Mouse (Mus musculus): Measurements from ENCODE around the gene Abhd15. TPM values are rescaled to one million over a fixed set of nuclear protein-coding genes. Genes with fewer than 3 reads are reported as not detected.

The Abhd15 gene
- polyA plus RNA-seq (2015; fragmentation: Nextera tagmentation; extraction: Ambion mirVana): 2.4 and 2.6 TPM in 2 replicates

DNA sequence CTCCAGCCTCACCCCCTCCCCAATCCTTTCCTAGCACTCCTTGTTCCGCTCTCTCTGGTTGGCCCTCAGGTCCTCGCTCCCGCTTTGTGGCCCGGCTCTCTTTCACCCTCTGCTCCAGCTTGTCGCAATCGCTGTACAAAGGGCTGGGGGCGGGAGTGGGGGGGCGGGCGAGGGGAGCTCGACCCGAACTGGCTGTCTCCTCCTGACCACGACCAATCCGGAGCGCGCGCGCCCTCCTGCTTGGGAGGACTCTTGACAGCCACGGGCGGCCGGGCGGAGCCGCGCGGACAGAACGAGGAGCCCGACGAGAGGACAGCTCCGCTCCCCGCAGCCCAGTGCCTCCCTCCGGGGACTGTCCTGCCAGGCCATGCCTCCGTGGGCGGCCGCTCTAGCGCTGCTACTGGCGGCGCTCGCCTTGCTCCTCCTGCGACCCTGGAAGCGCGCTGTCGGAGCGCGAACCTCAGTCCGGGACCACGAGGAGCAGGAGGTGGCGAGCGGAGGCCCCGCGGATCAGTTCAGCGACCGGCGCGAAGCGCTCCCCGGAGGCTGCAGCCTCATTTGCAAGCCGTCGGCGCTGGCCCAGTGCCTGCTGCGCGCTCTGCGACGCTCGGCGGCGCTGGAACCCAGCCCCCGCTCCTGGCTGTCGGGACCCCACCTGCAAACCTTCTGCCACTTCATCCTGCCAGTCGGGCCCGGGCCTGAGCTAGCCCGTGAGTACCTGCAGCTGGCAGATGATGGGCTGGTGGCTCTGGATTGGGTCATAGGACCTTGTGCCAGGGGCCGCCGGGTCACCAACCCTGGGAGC is at the start of gene Abhd15:
Gene Abhd15 (plus strand): TSS at position 290 of the 805 bp plus-strand sequence.
- H3K27ac ChIP-seq: no peak within 1 kb of the TSS

GRCm38 (mm10) chr11:77466544-77466943 is 48.4 kb upstream of the Abhd15 start:
- Histone ChIP-seq H3K9ac (replicated peaks) (no peak overlapping the region), H3K9me3 (no peaks in the 10 kb centered on the region), H3K4me3 (replicated peaks) (no peak overlapping the region), H3K27me3 (peaks cover 77% of the 10 kb centered on the region), H3K36me3 (peaks cover 20% of the 10 kb centered on the region), H3K4me2 (replicated peaks) (no peak overlapping the region), H3K27ac (no peak overlapping the region), H3K4me1 (replicated peaks) (peaks cover 22% of the 10 kb centered on the region)
- no peak for ATAC-seq
- WGBS: 39% methylated on average over 9 of the region's 9 CpGs

More for the DNA sequence above, at the start of gene Abhd15:
- Histone ChIP-seq H3K4me3 (replicated peaks) (peak within 1 kb of the TSS; percentile 44), H3K27me3 (peaks cover 25% of the 10 kb centered on the region), H3K9me3 (no peaks in the 10 kb centered on the region), H3K4me1 (replicated peaks) (peaks cover 57% of the 10 kb centered on the region), H3K4me2 (replicated peaks) (peak within 1 kb of the TSS; percentile 70), H3K9ac (replicated peaks) (peak within 1 kb of the TSS; percentile 54), H3K36me3 (no peaks in the 10 kb centered on the region)
- WGBS: under 1% methylated on average over 72 of the region's 72 CpGs
- ATAC-seq: peak; percentile 68

GRCm38 (mm10) chr11:77467157-77467556 is 47.8 kb upstream of the Abhd15 start:
- no peak overlapping the region for H3K4me2 ChIP-seq (replicated peaks)
- H3K27ac ChIP-seq: no peak overlapping the region
- no peak overlapping the region for H3K9ac ChIP-seq (replicated peaks)
- ATAC-seq: no peak
- H3K9me3 ChIP-seq: no peaks in the 10 kb centered on the region
- no peak overlapping the region for H3K4me3 ChIP-seq (replicated peaks)
- peaks cover 26% of the 10 kb centered on the region for H3K36me3 ChIP-seq
- WGBS: 5% methylated on average over 25 of the region's 25 CpGs
- peaks cover 16% of the 10 kb centered on the region for H3K4me1 ChIP-seq (replicated peaks)
- peaks cover 71% of the 10 kb centered on the region for H3K27me3 ChIP-seq

DNA sequence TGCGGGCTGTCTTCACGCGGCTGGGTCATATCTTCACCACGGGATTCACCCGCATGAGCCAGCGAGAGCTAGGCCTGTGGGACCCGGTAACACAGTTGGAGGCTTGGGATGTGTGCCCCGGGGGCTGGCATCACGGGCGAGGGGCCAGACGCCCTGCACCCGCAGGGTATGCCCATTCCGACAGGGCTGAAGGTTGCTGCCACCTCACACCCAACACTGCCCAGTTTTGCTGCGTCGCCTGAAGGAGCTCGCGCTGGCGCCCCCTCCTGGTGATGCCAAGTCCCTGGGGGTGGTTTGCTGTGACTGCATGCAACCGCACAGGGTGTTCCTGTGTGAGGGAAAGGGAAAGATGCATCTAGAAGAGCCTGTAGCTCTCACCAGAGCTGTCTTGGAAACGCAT is 47.1 kb upstream of the Abhd15 start:
- no peak overlapping the region for H3K9ac ChIP-seq (replicated peaks)
- no peak overlapping the region for H3K4me3 ChIP-seq (replicated peaks)
- ATAC-seq: peak; percentile 9; the same call in 1 of the 2 replicates
- 16% methylated on average over 20 of the region's 20 CpGs for WGBS
- H3K9me3 ChIP-seq: no peaks in the 10 kb centered on the region
- peaks cover 65% of the 10 kb centered on the region for H3K27me3 ChIP-seq
- peaks cover 10% of the 10 kb centered on the region for H3K4me1 ChIP-seq (replicated peaks)
- H3K27ac ChIP-seq: no peak overlapping the region
- H3K36me3 ChIP-seq: peaks cover 33% of the 10 kb centered on the region
- H3K4me2 ChIP-seq (replicated peaks): no peak overlapping the region

- Histone ChIP-seq H3K27ac (no peak overlapping the region), H3K4me2 (replicated peaks) (no peak overlapping the region), H3K4me1 (replicated peaks) (0 out of 2 replicates have a peak, but pooled peaks cover 6% of the 10 kb centered on the region), H3K9me3 (no peaks in the 10 kb centered on the region), H3K9ac (replicated peaks) (no peak overlapping the region), H3K4me3 (replicated peaks) (no peak overlapping the region), H3K27me3 (peaks cover 59% of the 10 kb centered on the region), H3K36me3 (peaks cover 39% of the 10 kb centered on the region)
- ATAC-seq: no peak
- 81% methylated on average over 9 of the region's 9 CpGs for WGBS
Measured at GRCm38 (mm10) chr11:77468397-77468796, 46.5 kb upstream of the Abhd15 start.

GRCm38 (mm10) chr11:77471407-77471806 is 43.5 kb upstream of the Abhd15 start:
- Histone ChIP-seq H3K9ac (replicated peaks) (no peak overlapping the region), H3K27me3 (peaks cover 29% of the 10 kb centered on the region), H3K27ac (no peak overlapping the region), H3K4me2 (replicated peaks) (no peak overlapping the region), H3K36me3 (peaks cover 62% of the 10 kb centered on the region), H3K9me3 (no peaks in the 10 kb centered on the region), H3K4me1 (replicated peaks) (0 out of 2 replicates have a peak, but pooled peaks cover 6% of the 10 kb centered on the region), H3K4me3 (replicated peaks) (no peak overlapping the region)
- WGBS: 74% methylated on average over 29 of the region's 29 CpGs
- no peak for ATAC-seq

GRCm38 (mm10) chr11:77472775-77473174 is 42.1 kb upstream of the Abhd15 start:
- peaks cover 15% of the 10 kb centered on the region for H3K27me3 ChIP-seq
- no peak overlapping the region for H3K27ac ChIP-seq
- no peak overlapping the region for H3K4me3 ChIP-seq (replicated peaks)
- H3K9ac ChIP-seq (replicated peaks): no peak overlapping the region
- no peak for ATAC-seq
- 0 out of 2 replicates have a peak, but pooled peaks cover 4% of the 10 kb centered on the region for H3K4me1 ChIP-seq (replicated peaks)
- no peaks in the 10 kb centered on the region for H3K9me3 ChIP-seq
- 93% methylated on average over 16 of the region's 16 CpGs for WGBS
- H3K4me2 ChIP-seq (replicated peaks): no peak overlapping the region
- H3K36me3 ChIP-seq: peaks cover 72% of the 10 kb centered on the region

DNA sequence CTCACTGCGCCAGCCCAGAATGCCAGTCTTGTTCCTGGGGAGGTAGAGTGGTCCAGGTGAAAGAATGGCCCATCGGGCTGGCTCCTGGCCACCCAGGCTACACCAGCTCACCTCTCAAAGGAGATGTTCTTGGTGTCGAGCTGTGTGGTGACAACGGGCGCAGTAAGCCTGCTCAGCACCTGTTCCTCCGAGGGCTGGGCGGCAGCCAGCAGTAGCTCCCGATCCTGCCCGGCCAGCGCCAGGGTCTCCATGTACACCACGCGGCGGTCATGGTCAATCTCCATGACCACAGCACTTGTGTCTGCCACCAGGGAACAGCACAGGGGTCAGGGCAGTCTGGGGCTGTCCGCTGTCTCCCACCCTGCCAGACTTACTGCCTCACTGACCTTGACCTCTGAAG is 38.7 kb upstream of the Abhd15 start:
- 0 out of 2 replicates have a peak, but pooled peaks cover 8% of the 10 kb centered on the region for H3K4me1 ChIP-seq (replicated peaks)
- H3K36me3 ChIP-seq: peaks cover 55% of the 10 kb centered on the region
- H3K9me3 ChIP-seq: no peaks in the 10 kb centered on the region
- WGBS: 97% methylated on average over 14 of the region's 14 CpGs
- no peaks in the 10 kb centered on the region for H3K27me3 ChIP-seq
- H3K4me3 ChIP-seq (replicated peaks): no peak overlapping the region
- no peak for ATAC-seq
- H3K9ac ChIP-seq (replicated peaks): no peak overlapping the region
- no peak overlapping the region for H3K4me2 ChIP-seq (replicated peaks)
- H3K27ac ChIP-seq: no peak overlapping the region

DNA sequence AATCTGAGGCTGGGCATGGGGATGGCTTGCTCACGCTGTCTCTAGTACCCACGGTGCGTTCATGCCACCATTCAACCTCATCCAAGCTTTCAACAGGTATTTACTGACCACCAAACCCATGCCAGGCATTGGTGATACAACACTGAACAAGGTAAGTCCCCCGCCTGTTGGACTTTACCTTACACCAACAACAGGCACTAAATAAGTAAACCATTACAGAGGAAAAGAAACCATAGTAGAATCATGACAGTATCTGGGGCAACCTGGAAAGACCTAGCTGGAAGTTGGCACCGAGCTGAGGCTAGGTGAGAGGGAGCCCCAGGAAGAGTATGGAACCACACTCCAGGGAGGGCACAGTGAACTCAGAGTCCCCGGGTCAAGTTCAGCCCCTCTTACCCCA is 38.0 kb upstream of the Abhd15 start:
- no peak overlapping the region for H3K27ac ChIP-seq
- H3K4me1 ChIP-seq (replicated peaks): peaks cover 12% of the 10 kb centered on the region; the same call in 1 of the 2 replicates
- ATAC-seq: no peak
- H3K9ac ChIP-seq (replicated peaks): no peak overlapping the region
- H3K9me3 ChIP-seq: no peaks in the 10 kb centered on the region
- no peaks in the 10 kb centered on the region for H3K27me3 ChIP-seq
- WGBS: 94% methylated on average over 6 of the region's 6 CpGs
- H3K4me3 ChIP-seq (replicated peaks): no peak overlapping the region
- no peak overlapping the region for H3K4me2 ChIP-seq (replicated peaks)
- H3K36me3 ChIP-seq: peaks cover 48% of the 10 kb centered on the region

GRCm38 (mm10) chr11:77483043-77483442 is 31.9 kb upstream of the Abhd15 start:
- peaks cover 65% of the 10 kb centered on the region for H3K4me1 ChIP-seq (replicated peaks)
- no peak for ATAC-seq
- 85% methylated on average over 3 of the region's 3 CpGs for WGBS
- no peaks in the 10 kb centered on the region for H3K27me3 ChIP-seq
- no peak overlapping the region for H3K4me2 ChIP-seq (replicated peaks)
- H3K36me3 ChIP-seq: no peaks in the 10 kb centered on the region
- no peaks in the 10 kb centered on the region for H3K9me3 ChIP-seq
- H3K4me3 ChIP-seq (replicated peaks): no peak overlapping the region
- no peak overlapping the region for H3K27ac ChIP-seq
- H3K9ac ChIP-seq (replicated peaks): no peak overlapping the region

DNA sequence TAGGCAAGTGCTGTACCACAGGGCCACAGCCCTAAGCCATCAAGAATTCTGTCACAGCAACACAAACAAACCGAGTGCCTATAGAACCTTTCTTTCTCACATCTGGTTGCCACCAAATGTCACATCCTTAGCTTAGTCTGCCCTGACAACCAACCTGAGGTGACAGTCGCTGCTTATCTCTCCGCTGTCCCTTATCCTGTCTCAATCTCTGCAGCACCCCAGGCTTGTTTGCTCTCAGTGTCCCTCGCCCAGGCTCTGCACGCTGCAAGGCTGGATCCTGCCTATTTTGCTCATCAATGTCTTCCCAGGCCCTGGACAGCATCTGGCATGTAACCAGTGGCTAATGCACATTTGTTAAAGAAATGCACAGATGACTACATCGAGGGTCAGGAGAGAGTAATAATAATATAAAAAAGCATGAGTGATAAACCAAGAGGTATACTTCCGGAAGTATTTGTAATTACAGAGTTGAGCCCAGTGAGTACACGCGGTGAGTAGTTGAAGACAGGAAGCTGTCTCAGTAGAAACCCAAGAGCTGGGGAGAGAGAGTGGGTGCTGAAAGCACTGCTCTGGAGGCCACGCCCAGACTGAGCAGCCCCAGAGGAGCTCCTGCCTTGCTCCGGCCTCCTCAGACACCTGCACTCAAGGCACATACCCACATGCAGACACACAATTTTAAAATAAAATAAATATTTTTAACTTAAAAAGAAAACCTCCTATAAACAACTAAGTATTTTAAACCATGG is 31.2 kb upstream of the Abhd15 start:
- no peak for ATAC-seq
- Histone ChIP-seq H3K4me2 (replicated peaks) (no peak overlapping the region), H3K36me3 (no peaks in the 10 kb centered on the region), H3K9me3 (no peaks in the 10 kb centered on the region), H3K9ac (replicated peaks) (0 out of 2 replicates have a peak overlapping the region, but pooled peaks have one; percentile 17), H3K27me3 (no peaks in the 10 kb centered on the region), H3K27ac (no peak overlapping the region), H3K4me1 (replicated peaks) (peaks cover 71% of the 10 kb centered on the region), H3K4me3 (replicated peaks) (no peak overlapping the region)
- WGBS: 82% methylated on average over 11 of the region's 11 CpGs

DNA sequence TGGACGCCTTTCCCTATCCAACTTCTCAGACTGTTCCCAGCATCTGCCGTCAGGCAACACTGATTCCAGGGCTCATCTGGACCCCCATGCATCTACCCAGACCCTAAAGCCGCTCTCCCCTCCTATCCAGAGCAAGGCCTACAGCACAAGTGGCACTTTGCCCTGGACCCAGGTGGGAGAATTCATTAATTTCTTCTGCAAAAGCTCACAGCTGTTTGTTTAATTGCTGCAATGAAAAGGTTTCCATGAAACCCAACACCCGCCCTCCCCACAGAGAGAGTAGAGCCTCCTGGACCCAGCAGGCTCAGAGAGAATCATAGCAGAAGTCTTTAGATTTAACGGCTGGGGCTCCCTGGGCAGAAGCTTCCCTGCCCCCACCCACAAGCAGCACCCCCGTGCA is 29.7 kb upstream of the Abhd15 start:
- peak overlapping the region; percentile 98 for H3K4me2 ChIP-seq (replicated peaks)
- peak overlapping the region; percentile 33 for H3K9ac ChIP-seq (replicated peaks)
- H3K36me3 ChIP-seq: no peaks in the 10 kb centered on the region
- no peak for ATAC-seq
- no peak overlapping the region for H3K4me3 ChIP-seq (replicated peaks)
- 42% methylated on average over 6 of the region's 6 CpGs for WGBS
- no peaks in the 10 kb centered on the region for H3K9me3 ChIP-seq
- peak overlapping the region; percentile 39; the same call in 1 of the 2 replicates for H3K27ac ChIP-seq
- peaks cover 74% of the 10 kb centered on the region for H3K4me1 ChIP-seq (replicated peaks)
- no peaks in the 10 kb centered on the region for H3K27me3 ChIP-seq

All from midbrain, embryonic 13.5 days (tissue).